Mouse (Mus musculus): Measurements from ENCODE around the gene Il17rb. TPM values are rescaled to one million over a fixed set of nuclear protein-coding genes. Genes with fewer than 3 reads are reported as not detected.

Gene Il17rb
- total and polyA plus RNA-seq, 3 experiments, result 1.1 to 3.2 (median 1.8) TPM

DNA sequence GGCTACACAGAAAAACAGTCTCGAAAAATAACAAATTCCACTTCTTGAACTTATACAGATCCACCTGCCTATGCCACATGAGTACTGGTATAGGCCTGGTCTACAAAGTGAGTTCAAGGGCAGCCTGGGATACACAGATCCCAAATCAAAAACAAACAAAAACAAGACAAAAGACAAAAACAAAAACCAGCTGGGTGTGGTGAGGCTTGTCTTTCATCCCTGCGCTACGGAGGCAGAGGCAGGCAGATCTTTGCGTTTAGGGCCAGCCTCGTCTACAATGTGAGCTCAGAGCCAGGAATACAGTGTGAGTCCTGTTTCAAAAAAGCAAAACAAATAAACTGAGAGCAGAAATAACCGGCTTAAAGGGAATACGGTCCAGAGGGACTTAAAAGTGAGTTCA is 41.1 kb downstream of the Il17rb start:
- DNase-seq, result no peak

DNA sequence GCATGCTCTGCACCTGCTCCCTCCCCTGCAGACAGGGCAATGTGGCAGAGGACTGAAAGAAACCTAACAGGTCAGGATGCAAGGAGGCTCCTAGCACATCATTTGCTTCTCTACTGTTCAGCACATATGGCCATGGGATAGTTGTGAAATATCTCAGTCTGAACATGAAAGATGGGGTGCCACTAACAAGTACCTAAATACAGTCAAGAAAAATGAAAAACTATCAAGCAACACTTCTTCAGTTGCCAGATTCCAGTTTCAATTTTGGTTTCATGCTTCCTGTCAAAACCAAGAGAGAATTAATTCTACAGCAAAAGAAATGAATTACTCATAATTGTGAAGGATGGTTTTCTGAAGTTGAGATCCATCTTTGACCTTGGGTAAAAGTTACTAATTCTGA is 51.3 kb downstream of the Il17rb start:
- DNase-seq, result no peak

DNA sequence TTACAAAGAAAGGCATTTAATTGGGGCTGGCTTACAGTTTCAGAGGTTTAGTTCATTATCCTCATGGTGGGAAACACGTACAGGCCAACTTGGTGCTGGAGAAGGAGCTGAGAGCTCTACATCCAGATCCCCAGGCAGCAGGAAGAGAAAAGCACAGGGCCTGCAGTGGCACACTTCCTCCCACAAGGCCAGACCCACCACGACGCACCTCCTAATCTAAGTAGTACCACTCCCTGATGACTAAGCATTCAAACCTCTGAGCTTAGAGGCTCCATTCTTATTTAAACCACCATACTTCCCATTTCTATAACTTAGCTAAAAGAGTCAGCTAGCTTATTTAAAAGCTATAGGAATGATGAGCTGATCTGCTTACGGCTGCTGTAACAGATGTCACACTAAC is 57.9 kb downstream of the Il17rb start:
- no peak for DNase-seq

DNA sequence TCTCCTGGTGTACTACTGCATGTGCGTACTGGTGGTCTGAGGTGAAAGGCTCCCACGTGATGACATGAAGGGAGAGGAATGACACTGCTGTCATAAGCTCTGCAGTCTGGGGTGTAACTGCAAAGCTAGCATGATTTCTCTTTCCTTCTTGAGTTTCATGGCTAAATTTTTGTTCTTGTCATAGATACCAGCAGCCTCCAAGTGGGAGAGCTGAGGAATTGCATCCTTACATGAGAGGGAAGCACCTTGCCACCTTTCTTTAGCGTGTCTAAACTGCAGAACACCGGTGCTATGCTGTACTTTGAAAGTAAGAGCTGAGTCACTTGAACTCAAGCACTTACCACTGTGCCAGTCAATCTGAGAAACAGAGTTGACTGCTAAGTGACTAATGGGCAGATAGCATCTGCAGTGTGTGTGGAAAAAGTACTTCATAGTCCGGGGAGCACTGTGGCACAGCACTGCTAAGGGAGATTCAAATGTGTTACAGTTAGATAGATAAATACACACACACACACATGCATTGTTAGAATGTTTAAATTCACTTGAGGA is 61.9 kb downstream of the Il17rb start:
- DNase-seq, result no peak

Small RNA genes lying within 50 kb of the gene (microRNA-seq; reads per million reads assigned to microRNA genes)
- gene Mir6947, result 0 to 0.66 reads per million in 2 experiments

Other genes starting within 250 kb of the Il17rb start
- 100 to 1,000 TPM in 1 of 2 experiments, 10 to 100 TPM in 1; 78.3 to 122 TPM for gene Selenok, start 40.6 kb downstream of the Il17rb start, total RNA-seq (2021)
- 3.8 and 5.5 TPM in 2 replicates for gene Selenok, start 40.6 kb downstream of the Il17rb start, polyA plus RNA-seq (2012; rRNA removed)
- gene Actr8, start 30.6 kb downstream of the Il17rb start, total RNA-seq (2021), result 10 to 100 TPM; 55.7 to 57.0 TPM
- gene Actr8, start 30.6 kb downstream of the Il17rb start, polyA plus RNA-seq (2012; rRNA removed), result 10.6 and 10.9 TPM in 2 replicates
- 10 to 100 TPM; 13.2 to 24.5 TPM for gene Chdh, start 127 bp upstream of the Il17rb start, total RNA-seq (2021)
- gene Chdh, start 127 bp upstream of the Il17rb start, polyA plus RNA-seq (2012; rRNA removed), result 5.5 and 9.7 TPM in 2 replicates

Data from adrenal gland, adult 2 months (tissue).